Mouse (Mus musculus): ENCODE data around the gene Eif2b4. TPM values are rescaled to one million over a fixed set of nuclear protein-coding genes. Genes with fewer than 3 reads are reported as not detected.

The Eif2b4 gene
- total RNA-seq, 2 experiments from 2014 or later = 27.8 to 41.9 TPM

- no peak for ATAC-seq (replicated peaks; ENCODE audit: poor library complexity)
Observed at GRCm38 (mm10) chr5:31200327-31200768, 7.1 kb upstream of the Eif2b4 start.

GRCm38 (mm10) chr5:31199893-31200292 lies 6.7 kb upstream of the Eif2b4 start:
- no peak for ATAC-seq (replicated peaks; ENCODE audit: poor library complexity)

- no peak for ATAC-seq (replicated peaks; ENCODE audit: poor library complexity)
Observed at GRCm38 (mm10) chr5:31199321-31199892, 6.2 kb upstream of the Eif2b4 start.

- no peak for ATAC-seq (replicated peaks; ENCODE audit: poor library complexity)
Observed at GRCm38 (mm10) chr5:31198616-31199320, 5.5 kb upstream of the Eif2b4 start.

- ATAC-seq (replicated peaks; ENCODE audit: poor library complexity) = no peak
Observed at GRCm38 (mm10) chr5:31198170-31198569, 4.9 kb upstream of the Eif2b4 start.

GRCm38 (mm10) chr5:31197072-31197471 lies 3.8 kb upstream of the Eif2b4 start:
- ATAC-seq (replicated peaks; ENCODE audit: poor library complexity) = no peak

- no peak for ATAC-seq (replicated peaks; ENCODE audit: poor library complexity)
Observed at GRCm38 (mm10) chr5:31196207-31196606, 3.0 kb upstream of the Eif2b4 start.

- no peak for ATAC-seq (replicated peaks; ENCODE audit: poor library complexity)
Observed at GRCm38 (mm10) chr5:31195671-31196070, 2.4 kb upstream of the Eif2b4 start.

- no peak for ATAC-seq (replicated peaks; ENCODE audit: poor library complexity)
Observed at GRCm38 (mm10) chr5:31194486-31195485, 1.6 kb upstream of the Eif2b4 start.

- ATAC-seq (replicated peaks; ENCODE audit: poor library complexity) = no peak
Observed at GRCm38 (mm10) chr5:31193631-31194281, 526 bp upstream of the Eif2b4 start.

GRCm38 (mm10) chr5:31192045-31192938 lies 938 bp downstream of the Eif2b4 start:
- peak; percentile 30; the same call in 1 of the 2 replicates for ATAC-seq (replicated peaks; ENCODE audit: poor library complexity)

GRCm38 (mm10) chr5:31190201-31190600 lies 3.0 kb downstream of the Eif2b4 start:
- no peak for ATAC-seq (replicated peaks; ENCODE audit: poor library complexity)

GRCm38 (mm10) chr5:31188223-31188840 lies 4.9 kb downstream of the Eif2b4 start:
- ATAC-seq (replicated peaks; ENCODE audit: poor library complexity) = peak; percentile 28; the same call in 1 of the 2 replicates

- ATAC-seq (replicated peaks; ENCODE audit: poor library complexity) = peak; percentile 42
Observed at GRCm38 (mm10) chr5:31183678-31184077, 9.6 kb downstream of the Eif2b4 start.

GRCm38 (mm10) chr5:31181183-31181770 lies 12.0 kb downstream of the Eif2b4 start:
- no peak for ATAC-seq (replicated peaks; ENCODE audit: poor library complexity)

GRCm38 (mm10) chr5:31179766-31180630 lies 13.2 kb downstream of the Eif2b4 start, which contains the start of the genes Gm29609 and Gtf3c2:
TSS of gene Gm29609 (minus strand) at chr5:31179911.
TSS of gene Gtf3c2 (minus strand) at chr5:31180144.
- peak; percentile 86 for ATAC-seq (replicated peaks; ENCODE audit: poor library complexity)

GRCm38 (mm10) chr5:31179301-31179765 lies 13.9 kb downstream of the Eif2b4 start:
- peak; percentile 45 for ATAC-seq (replicated peaks; ENCODE audit: poor library complexity)

- no peak for ATAC-seq (replicated peaks; ENCODE audit: poor library complexity)
Observed at GRCm38 (mm10) chr5:31168630-31169029, 24.6 kb downstream of the Eif2b4 start.
